Mouse (Mus musculus): ENCODE measurements at regions not wholly inside any gene's neighbourhood (a gene's known extent, or its start where the extent isn't known, plus 50 kb on each side); places are given as distances from the start of the nearest gene placed in this dataset.
A peak's percentile ranks its signal among the peaks of the same experiment; 100 is the strongest.

- DNase-seq (ENCODE audit: low spot score in 2 of 2), result no peak
These were observed 102.3 kb upstream of the Runx1 start for GRCm38 (mm10) chr16:92928201-92928600.

- no peak for DNase-seq (ENCODE audit: low spot score in 2 of 2)
These were observed 101.7 kb upstream of the Runx1 start for GRCm38 (mm10) chr16:92927662-92928061.

- DNase-seq (ENCODE audit: low spot score in 2 of 2), result no peak
These were observed 100.9 kb upstream of the Runx1 start for GRCm38 (mm10) chr16:92926853-92927252.

GRCm38 (mm10) chr16:92920947-92921346 lies 95.0 kb upstream of the Runx1 start:
- DNase-seq (ENCODE audit: low spot score in 2 of 2), result no peak

- DNase-seq (ENCODE audit: low spot score in 2 of 2), result no peak
These were observed 91.4 kb upstream of the Runx1 start for GRCm38 (mm10) chr16:92917356-92917755.

- no peak for DNase-seq (ENCODE audit: low spot score in 2 of 2)
These were observed 89.7 kb upstream of the Runx1 start for GRCm38 (mm10) chr16:92915651-92916050.

GRCm38 (mm10) chr16:92906873-92907272 lies 80.9 kb upstream of the Runx1 start:
- DNase-seq (ENCODE audit: low spot score in 2 of 2), result no peak

GRCm38 (mm10) chr16:92905626-92906025 lies 79.7 kb upstream of the Runx1 start:
- no peak for DNase-seq (ENCODE audit: low spot score in 2 of 2)

- DNase-seq (ENCODE audit: low spot score in 2 of 2), result no peak
These were observed 78.0 kb upstream of the Runx1 start for GRCm38 (mm10) chr16:92903892-92904473.

GRCm38 (mm10) chr16:92903486-92903885 lies 77.5 kb upstream of the Runx1 start:
- DNase-seq (ENCODE audit: low spot score in 2 of 2), result no peak

- DNase-seq (ENCODE audit: low spot score in 2 of 2), result no peak
These were observed 73.8 kb upstream of the Runx1 start for GRCm38 (mm10) chr16:92899704-92900103.

- DNase-seq (ENCODE audit: low spot score in 2 of 2), result no peak
These were observed 65.8 kb upstream of the Runx1 start for GRCm38 (mm10) chr16:92891741-92892140.

- DNase-seq (ENCODE audit: low spot score in 2 of 2), result no peak
These were observed 64.8 kb upstream of the Runx1 start for GRCm38 (mm10) chr16:92890713-92891112.

- no peak for DNase-seq (ENCODE audit: low spot score in 2 of 2)
These were observed 63.6 kb upstream of the Runx1 start for GRCm38 (mm10) chr16:92889537-92889936.

- no peak for DNase-seq (ENCODE audit: low spot score in 2 of 2)
These were observed 60.3 kb upstream of the Runx1 start for GRCm38 (mm10) chr16:92886226-92886625.

- DNase-seq (ENCODE audit: low spot score in 2 of 2), result peak; percentile 62 to 72
These were observed 57.9 kb upstream of the Runx1 start for GRCm38 (mm10) chr16:92883821-92884272.

- no peak for DNase-seq (ENCODE audit: low spot score in 2 of 2)
These were observed 54.6 kb upstream of the Runx1 start for GRCm38 (mm10) chr16:92880356-92881043.

- no peak for DNase-seq (ENCODE audit: low spot score in 2 of 2)
These were observed 52.1 kb upstream of the Runx1 start for GRCm38 (mm10) chr16:92878081-92878480.

Data from spleen, postnatal 4 days (tissue).